Mouse (Mus musculus) ovary, postnatal 14 days (tissue): ENCODE data around the gene Fam20c.

Source experiments
- DNase-seq: peaks from one replicate; pipeline ENCODE4 v3.0.0; 2022; ENCODE audit warnings: low spot score

Fam20c gene

DNA sequence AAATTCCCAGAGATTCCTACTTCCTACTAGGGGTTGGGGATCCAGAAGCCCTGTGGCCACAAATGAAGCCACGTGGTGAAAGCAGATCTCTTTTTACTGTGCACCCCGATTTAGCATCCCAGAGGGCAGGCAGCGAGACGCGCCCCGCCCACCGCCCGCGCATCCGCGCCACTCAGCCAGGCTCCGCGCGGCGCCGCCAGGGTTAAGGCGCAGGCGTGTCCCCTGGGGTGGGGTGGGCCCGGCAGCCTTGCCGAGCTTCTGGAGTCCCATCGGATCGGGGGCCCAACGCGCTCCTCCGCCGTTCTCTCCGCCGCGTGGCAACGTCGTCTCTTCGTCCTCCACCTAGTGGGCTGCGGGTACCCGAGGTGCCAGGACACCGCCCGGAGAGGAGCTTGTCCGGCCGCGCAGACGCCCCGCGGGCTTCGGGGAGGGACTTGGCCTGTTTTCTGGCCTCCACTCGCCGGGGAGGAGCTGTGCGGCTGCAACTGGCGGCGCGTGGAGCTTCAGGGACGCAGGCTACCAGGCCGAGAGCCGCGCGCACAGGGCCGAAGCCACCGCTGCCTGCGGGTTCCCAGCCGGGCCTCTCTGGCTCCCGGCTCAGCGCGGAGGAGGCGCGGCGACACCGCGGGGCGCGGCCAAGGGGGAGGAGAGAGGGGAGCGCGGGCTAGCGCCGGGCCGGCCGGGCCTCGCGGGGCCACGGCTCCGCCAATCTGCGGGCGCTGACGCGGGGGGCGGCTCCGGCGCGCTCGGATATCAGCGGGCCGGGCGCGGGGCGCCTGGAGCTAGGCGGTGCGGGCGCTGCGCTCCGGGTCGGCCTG, at the start of gene Fam20c:
TSS of gene Fam20c (plus strand) at position 212 of the 818 bp plus-strand sequence.
- DNase-seq: peak; percentile 77

DNA sequence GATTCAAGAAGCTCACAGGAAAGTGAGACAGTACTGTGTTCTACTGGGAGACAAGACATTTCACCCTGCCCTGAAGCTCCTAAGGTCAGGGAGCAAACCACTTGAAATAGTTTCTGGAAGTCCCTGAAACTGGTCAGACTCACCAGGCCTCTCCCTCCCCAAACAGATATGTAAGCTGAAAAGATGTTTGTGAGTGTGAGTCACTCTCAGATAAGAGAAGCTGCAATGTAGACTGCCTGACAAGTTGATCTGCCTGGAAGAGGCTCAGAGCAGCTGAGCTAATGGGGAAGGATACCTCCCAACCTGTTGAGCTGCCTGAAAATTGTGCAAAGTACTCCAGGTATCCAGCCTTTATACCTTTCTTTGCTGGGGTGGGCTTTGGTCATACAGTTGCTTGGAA, 46.9 kb upstream of the Fam20c start:
- no peak for DNase-seq

DNA sequence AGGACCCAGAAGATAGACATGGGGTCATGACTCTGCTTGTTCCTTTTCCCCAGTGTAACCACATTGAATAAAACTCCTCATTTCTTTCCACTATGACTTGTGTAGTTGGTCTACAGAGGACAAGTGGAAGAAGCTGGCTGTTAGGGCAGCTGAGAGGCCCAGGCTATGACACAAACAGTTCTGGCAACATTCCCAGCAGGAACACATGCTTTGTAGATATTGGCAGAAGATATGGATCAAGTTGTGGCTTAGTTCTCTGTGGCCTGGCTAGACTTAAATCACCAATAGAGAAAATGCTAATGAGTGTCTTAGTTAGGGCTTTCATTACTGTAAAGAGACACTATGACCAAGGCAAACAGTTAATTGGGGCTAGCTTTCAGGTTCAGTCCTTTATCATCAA, 45.7 kb upstream of the Fam20c start:
- DNase-seq: no peak

DNA sequence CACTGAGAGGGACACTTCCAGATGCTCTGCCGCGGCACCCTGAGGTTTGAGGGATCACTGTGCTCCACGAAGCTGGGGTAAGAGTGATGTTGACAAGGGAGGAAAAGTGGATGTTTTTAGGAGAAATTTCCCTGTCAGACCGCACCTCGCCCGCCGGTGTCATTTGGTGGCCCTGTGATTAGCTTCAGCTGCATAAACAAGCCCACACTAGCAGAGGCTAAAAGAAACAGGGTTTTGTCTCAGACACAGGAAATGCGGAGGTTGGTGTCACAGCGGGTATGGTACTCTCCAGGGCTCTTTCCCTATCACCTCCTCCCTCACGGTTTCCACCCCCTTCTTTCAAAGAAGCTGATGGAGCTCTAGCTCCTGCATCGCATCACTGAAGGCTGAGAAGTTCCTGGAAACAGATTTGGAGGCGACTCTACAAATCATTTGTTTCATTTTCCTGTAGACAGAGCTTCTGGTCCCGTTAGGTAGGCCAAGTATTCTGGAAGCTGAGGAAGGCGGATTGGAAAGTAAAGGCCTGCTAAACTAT, 38.7 kb upstream of the Fam20c start:
- DNase-seq: no peak

DNA sequence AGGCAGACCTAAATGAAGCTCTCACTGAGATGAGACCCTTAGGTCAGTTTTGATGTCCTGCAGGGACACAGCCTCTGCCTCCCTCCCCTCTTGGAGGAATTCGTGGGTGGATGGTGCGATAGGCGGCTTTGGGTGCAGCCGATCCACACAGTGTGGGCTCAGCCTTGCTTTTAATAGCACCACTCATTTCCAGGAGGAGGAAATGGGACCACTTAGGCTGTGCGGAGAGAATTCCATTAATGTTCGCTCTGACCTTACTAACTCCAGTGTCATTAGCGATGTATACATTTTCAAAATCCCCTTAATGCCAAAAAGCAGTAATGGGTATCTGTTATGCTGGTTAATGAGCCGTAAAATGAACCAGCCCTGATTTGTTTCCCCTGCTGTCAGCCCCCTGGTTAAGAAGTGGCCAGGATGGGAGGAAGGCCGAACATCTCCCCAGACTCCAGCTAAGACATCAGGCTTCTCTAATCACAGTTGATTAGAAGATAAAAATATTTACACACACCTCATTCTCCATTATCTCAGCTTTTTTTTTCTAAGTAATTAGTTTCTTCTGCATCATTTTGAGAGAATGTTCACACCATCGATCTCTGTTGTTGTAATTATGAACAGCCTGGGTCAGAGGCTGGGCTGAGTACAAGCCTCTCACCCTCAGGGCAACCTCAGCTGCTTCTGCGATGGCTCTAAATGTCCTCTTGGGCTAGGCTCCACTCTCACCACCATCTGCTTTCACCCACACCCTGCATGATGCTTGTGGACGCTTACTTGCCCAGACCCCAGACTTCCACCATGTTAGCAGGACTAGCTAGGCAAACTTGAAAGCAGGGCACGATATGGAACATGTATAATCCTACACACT, 33.8 kb upstream of the Fam20c start:
- no peak for DNase-seq

DNA sequence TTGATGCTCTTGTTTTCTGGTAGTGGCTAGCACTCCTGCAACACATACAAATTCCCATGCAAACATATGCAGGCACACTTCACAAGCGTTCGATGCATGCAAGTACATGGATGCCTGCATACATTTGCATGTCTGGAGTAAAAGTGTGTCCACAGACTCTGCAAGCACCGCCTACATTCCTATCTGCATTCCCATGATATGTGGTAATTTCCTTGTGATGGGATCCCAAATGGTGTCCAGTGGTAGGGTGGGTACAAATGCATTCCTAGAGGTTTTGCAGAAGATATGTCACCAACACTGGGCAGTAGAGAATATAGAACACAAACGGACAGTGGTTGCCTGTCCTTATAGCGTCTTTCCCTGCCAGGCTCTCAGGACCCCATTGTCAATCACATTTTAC, 29.9 kb upstream of the Fam20c start:
- DNase-seq: no peak

DNA sequence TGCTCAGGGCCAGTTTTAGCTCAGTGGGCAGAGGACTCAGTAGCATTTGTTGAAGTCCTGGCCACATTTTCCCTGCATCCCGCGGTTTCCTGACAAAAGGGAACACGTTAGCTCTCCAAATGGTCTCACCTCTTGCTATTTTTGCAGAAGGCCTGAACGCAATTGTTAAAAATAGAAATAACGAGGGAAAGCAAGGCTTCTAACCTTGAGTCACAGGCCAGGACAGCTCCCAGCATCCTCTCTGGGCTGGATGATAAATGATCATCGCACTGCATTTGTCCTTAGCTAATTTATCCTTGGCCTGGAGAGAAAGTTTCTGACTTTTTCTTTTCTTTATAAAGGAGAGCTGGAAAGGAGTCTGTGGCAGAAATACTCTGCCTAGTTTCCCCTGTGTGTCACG, 29.2 kb upstream of the Fam20c start:
- DNase-seq: no peak

DNA sequence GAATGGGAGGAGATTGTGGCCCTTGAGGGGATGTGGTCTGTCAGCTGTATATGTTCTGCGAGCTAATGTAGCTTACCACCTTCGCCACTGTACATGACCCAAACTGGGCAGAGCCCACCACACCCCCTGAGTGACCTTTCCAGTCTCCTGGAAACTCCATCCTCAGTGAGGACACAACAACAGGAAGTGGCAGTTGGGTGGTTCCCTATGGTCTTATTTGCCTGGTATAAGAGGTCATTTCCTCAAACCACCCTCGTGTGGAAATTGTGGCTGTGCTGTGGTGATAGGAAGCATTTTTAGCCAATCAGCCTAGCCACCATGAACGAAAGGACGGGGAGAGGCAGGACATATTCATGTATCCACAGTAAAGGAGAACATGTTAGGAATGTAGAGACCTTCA, 23.5 kb upstream of the Fam20c start:
- no peak for DNase-seq

DNA sequence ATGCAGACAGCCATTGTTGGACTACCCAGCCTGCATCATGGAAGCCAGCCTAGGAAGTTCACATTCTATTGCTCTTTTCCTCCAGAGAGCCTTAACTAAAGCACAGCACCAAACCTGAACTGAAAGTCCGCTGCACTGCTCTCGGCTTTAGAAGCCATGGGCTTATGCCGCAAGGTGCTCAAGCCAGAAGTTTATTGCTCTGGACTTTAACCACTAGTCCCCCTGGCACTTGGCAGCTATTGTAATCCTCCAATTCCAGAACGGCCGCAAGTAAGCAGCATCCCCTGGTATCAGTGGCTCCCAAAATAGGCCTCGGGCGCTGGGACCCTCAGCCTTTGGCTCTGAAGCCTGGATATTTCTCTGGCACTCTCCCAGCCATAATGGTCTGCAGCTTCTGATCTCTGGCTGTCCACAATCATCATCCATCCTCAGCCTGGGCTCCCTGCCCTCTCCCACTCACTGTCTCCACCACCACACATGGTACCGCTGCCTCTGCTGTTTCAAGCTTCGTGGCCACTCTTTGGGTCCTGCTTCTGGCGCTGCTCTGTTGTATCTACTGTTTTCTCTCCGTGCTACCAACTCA, 20.9 kb upstream of the Fam20c start:
- no peak for DNase-seq

DNA sequence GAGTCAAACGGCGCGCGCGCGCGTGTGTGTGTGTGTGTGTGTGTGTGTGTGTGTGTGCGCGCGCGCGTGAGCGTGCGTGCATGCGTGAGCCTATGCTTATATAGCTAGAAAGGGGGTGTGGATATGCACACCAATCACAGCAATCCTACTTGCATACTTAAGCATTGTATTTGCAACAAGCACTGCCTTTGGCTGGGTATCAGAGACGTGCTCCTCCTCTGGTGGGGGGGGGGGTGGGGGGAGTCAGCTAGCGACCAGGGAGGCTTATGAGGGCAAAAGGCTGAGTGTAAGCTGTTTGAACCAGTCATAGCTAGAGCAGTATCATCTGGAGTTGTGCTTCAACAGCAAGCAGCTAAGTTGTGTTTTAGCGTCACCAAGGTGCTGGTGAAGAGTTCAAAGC, 20.3 kb upstream of the Fam20c start:
- DNase-seq: no peak

DNA sequence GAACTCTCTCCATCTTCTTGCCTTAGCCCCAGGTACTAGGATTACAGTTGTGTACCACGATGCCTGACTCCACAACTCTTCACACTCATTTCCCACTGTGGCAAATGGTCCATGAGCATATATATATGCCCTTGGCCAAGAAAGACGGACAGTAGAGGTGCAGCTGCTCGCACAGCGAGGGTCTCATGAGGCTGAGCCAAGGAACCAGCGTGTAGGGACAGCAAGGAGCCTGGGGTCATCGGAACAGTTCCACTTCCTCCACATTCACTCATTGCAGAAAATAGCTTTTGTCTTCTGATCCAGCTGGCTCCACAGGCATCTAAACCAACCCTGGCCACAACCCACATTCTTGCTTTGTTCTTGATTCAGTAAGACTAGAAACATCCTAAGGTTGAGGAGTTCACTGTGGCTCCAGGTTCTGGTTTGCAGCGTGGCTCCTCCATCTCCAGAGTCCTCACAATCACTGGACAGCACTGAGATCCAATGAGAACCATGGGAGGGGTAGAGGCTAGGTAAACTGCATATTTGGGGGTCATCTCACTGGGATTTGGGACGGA, 19.0 kb upstream of the Fam20c start:
- no peak for DNase-seq

DNA sequence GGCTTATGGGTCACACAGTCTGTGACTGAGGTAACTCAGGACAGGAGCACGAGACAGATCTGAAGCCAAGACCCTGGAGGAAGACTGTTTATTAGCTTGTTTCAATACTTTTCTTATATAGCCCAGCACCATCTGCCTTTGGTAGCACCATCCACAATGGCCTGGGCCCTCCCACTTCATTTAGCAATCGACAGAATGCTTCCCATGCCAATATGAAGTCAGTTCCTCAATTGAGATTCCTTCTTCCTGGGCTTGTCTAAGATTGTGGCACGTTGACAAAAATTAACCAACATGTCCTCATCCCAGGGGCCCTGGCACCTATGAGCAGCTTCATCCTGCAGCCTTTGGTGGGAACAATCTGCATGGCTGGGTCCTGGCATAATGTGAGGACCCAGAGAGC, 14.2 kb upstream of the Fam20c start:
- no peak for DNase-seq

DNA sequence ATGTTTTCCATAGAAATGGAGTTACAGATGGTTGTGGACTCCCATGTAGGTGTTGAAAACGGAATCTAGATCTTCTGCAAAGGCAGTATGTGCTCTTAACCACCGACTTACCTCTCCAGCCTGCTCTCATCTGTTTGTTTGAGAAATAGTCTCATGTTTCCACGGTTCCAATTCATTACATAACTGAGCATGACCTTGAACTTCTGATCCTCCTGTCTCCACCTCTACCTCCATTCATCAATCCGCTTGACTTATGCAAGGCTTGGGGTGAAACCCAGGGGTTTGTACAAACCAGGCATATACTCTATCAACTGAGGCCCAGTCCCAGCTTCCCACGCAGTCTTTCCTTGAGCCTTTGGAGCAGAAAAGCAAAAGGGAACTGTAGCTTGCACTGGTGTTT, 12.8 kb upstream of the Fam20c start:
- no peak for DNase-seq

DNA sequence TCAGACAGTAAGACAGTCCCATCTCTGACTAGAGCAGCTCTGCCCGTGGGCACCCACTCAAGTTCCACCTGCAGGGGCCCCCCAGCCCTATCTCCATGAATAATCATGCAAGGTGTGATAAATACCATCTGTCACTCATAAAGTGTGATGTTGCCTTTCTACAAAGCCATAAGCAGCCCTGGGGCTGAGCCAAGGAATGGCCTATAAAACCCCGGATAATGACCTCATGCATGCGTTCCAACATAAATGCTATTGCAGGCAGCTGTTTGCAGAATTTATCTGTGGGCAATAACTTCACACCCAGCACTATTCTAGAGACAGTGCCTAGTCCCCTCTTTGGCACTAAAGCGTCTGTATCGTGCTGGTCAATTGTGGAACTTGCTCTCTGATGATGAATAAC, 12.0 kb upstream of the Fam20c start:
- no peak for DNase-seq

DNA sequence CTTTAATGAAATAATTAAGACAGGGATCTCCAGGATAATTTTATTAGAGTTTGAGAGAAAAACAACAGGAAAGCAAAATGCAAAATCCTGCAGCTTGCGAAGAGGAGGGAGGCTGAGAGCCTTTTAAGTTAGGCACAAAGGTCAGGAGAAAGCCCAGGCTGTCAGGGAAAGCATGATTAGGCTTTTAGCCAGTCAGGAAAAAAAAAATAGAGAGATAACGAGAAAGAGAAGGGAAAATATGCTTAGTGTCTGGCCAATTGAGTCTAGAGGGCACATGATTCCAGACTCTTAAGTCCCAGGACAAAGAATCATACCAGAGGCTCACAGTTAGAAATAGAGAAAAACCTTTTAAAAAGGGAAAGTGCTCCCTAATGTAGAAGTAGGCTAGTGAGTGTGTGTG, 10.7 kb upstream of the Fam20c start:
- no peak for DNase-seq

DNA sequence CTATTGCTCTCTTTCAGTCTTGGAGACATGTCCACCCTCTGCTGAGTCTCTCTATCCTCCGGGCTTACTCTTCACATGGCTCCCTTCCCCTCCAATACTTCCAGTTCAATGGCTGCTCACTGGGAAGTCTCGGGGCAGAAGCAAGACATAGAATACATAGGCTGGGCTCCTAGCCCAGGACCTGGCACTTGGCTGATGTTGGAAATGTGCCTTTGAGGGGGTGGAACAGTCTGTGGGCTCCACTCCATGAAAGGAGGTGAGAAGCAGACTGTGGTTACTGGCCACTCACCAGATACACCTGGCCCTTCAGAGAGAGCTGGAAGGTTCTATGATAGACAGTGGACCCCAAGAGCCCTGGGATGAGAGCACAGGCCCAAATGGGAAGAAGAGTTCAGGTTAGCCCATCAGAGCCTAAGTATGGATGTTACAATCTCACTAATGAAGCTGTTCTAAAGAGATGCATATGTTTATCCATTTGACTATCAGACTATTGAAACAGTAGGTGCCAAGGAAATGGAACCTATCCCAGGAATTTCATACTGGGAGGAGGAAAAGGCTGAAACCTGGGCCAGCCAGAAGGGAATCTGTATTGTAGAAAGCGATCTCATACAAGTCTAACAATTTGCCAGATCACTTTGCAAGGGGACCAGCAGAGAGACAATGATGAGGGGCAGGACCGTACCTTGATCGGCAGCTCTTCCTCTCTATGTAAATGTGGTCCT, 8.8 kb upstream of the Fam20c start:
- DNase-seq: no peak

DNA sequence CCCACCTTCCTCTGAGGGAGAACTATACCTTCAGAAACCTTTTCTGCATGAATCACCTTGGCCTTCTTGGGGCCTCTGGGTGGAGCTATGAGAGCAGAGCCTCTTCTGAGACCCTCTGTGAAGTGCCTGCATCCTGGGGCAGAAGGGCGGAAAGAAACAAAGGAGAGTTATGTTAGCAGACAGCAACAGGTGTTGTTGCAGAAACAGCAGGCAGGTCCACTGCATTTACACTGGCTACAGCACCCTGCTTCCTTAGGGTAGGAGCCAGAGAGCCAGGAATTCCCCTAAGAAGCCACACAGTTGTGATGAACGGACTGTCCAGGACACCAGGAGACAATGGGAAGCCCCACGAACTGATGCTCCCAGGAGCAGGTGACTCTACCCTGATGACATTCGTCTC, 1.0 kb upstream of the Fam20c start:
- no peak for DNase-seq

DNA sequence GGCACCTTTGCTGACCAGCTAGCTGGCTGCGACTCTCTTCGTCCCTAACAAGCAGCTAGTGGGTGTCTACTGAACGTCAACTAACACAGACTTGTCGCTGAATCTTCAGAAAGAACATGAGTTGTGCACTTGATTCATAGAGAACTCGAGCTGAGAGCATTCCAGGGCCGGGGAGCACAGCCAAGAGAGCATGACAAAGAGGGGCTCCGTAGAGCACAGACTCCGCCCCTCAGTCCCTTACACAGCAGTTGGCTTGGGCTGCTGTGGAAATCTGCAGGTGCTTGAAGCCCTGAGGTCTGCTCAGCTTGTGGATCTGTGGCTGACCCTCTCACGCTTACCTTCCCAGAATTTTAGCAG, 390 bp upstream of the Fam20c start:
- DNase-seq: peak; percentile 7

DNA sequence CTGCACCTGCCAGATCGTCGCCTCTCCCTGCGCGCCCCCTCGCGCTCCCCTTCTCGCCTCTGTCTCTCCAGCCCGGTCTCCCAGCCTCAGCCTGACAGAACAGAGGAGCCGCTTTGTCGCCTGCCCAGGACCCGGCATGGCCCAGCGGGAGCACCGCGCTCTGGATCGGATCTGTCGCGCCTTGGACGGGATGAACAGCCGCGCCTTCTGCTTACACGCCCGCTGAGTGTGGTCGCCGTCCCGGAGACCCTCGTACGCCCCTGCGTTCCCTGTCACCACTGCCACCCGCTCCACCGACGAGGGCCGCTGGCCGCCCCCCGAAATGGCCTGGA, 773 bp downstream of the Fam20c start:
- DNase-seq: no peak

DNA sequence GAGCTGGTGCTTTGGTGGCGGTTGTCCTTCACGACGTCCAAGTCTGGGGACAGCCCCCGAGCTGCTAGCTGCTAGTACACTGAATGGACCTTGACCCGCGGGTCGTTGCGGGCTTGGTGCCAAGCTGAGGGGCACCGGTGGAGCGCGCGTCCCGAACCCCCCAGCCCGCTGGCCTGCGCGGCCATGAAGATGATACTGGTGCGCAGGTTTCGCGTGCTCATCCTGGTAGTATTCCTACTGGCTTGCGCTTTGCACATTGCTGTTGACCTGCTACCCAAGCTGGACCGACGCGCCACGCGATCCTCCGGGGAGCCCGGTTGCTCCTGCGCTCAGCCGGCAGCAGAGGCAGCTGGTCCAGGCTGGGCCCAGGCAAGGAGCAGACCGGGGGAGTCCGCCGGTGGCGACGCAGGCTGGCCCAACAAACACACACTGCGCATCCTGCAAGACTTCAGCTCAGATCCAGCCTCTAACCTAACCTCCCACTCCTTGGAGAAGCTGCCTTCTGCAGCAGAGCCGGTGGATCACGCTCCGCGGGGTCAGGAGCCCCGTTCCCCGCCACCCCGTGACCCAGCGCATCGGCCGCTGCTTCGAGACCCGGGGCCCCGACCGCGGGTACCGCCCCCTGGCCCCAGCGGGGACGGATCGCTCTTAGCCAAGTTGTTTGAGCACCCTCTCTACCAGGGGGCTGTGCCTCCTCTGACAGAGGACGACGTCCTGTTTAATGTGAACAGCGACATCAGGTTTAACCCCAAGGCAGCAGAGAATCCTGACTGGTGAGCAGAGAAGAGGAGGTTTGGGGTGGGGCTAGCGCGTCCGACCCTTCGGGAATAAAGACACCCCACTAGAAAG, 1.4 kb downstream of the Fam20c start:
- peak; percentile 34 for DNase-seq
